Mouse (Mus musculus): Measurements from ENCODE around the gene Rap2a. TPM values are rescaled to one million over a fixed set of nuclear protein-coding genes. Genes with fewer than 3 reads are reported as not detected.

The Rap2a gene
- total RNA-seq, 2 experiments from 2014 or later = 79.1 to 87.2 TPM

- DNase-seq (ENCODE audit: low spot score in 2 of 2) = no peak
These were observed 60.9 kb downstream of the Rap2a start for GRCm38 (mm10) chr14:120539128-120539527.

GRCm38 (mm10) chr14:120539626-120540025 lies 61.4 kb downstream of the Rap2a start:
- DNase-seq (ENCODE audit: low spot score in 2 of 2) = no peak

- no peak for DNase-seq (ENCODE audit: low spot score in 2 of 2)
These were observed 64.2 kb downstream of the Rap2a start for GRCm38 (mm10) chr14:120542445-120542844.

GRCm38 (mm10) chr14:120542976-120543375 lies 64.7 kb downstream of the Rap2a start:
- DNase-seq (ENCODE audit: low spot score in 2 of 2) = no peak

GRCm38 (mm10) chr14:120543846-120544245 lies 65.6 kb downstream of the Rap2a start:
- DNase-seq (ENCODE audit: low spot score in 2 of 2) = no peak

GRCm38 (mm10) chr14:120544495-120544894 lies 66.3 kb downstream of the Rap2a start:
- no peak for DNase-seq (ENCODE audit: low spot score in 2 of 2)

- no peak for DNase-seq (ENCODE audit: low spot score in 2 of 2)
These were observed 66.7 kb downstream of the Rap2a start for GRCm38 (mm10) chr14:120544946-120545345.

Other genes starting within 250 kb of the Rap2a start
- gene Mbnl2, start 202.8 kb upstream of the Rap2a start, total RNA-seq (2021) = 100 to 1,000 TPM; 126 to 132 TPM

All from layer of hippocampus, postnatal 10 days (tissue).